Mouse (Mus musculus): ENCODE data around the gene Ifnl2. TPM values are rescaled to one million over a fixed set of nuclear protein-coding genes. Genes with fewer than 3 reads are reported as not detected.
"Not testable (repeated sequence)": the region's sequence is repeated elsewhere in the genome, so short reads cannot be mapped to it uniquely, and the experiment has no call there.

Ifnl2 gene
- not detected in 2 replicates for polyA plus RNA-seq (2012; ENCODE audit: insufficient read depth, insufficient read length, missing spikeins)

DNA sequence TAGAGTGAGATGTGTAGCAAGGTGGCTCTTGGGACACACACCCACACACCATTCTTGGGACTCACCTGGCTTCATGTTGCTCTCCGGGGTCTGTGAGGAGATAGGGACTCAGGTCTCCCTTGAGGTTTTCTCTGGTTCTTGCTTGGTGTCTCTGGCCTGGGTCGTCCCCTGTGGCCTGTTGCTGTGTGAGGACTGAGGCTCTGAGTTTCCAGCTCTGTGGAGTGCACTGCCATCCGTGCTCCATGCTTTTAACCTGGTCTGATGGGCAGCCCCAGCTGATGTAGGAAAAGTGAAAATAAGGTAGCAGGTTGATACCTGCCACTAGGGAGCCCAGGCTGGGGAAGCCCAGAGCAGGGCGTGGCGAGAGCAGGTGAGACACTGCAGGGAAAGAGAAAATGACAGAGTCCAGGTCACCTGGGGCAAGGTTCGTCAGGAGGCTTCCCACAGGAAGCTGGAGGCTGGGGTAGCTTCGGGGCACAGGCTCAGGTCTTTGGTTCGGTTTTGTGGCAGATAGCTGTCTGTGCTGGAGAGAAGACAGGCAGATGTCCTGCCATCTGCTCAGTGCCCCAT lies at the start of gene Ifnl2:
Ifnl2 (minus strand) TSS at position 51 of the 570 bp plus-strand sequence.
- H3K4me3 ChIP-seq (ENCODE audit: insufficient read depth, low read depth, low read length); H3K4me1 ChIP-seq (ENCODE audit: control insufficient read depth, insufficient read depth, insufficient read length, low read length); H3K27ac ChIP-seq (replicated peaks; ENCODE audit: low read depth, low read length): not testable (repeated sequence)

DNA sequence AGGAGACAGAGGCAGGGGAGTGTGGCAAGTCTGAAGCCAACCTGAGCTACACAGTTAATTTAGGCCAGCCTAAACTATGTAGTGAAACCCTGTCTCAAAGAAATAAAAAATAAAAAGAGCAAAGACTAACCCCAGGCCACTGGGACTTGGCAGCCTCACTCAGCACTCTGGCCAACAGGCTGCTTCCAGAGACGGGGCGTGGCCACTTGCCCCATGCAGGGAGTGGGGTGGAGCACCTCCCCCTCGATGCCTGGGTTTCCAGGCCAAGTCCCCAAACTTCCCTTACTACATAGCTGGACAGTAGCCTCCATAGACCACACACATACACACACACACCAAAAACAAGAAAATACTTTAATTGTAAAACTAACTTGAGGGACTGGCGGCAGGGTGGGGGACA lies 48.2 kb upstream of the Ifnl2 start:
- Histone ChIP-seq H3K27ac (replicated peaks; ENCODE audit: low read depth, low read length) (no peak overlapping the region), H3K4me3 (ENCODE audit: insufficient read depth, low read depth, low read length) (no peak overlapping the region), H3K4me1 (ENCODE audit: control insufficient read depth, insufficient read depth, insufficient read length, low read length) (no peaks in the 10 kb centered on the region)

DNA sequence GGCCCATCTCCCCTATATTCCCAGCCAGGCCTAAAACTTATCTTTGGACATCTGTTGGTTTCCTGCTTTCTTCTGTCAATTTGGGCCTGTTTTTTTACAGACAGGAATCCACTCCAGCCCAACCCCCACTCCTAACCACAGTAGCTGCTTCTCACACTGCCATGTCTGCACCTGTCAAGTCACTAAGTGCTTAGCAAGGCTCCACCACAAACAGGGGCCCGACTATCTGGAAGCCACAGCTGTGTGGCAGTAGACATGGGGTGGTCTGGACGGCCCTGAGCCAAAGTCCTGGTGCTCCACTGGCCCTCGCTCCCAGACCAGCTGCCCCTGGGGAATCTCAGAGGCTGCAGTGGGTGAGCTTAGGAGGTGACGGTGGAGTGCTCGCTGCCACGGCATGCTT lies 47.5 kb upstream of the Ifnl2 start:
- Histone ChIP-seq H3K4me3 (ENCODE audit: insufficient read depth, low read depth, low read length) (no peak overlapping the region), H3K4me1 (ENCODE audit: control insufficient read depth, insufficient read depth, insufficient read length, low read length) (no peaks in the 10 kb centered on the region), H3K27ac (replicated peaks; ENCODE audit: low read depth, low read length) (no peak overlapping the region)

DNA sequence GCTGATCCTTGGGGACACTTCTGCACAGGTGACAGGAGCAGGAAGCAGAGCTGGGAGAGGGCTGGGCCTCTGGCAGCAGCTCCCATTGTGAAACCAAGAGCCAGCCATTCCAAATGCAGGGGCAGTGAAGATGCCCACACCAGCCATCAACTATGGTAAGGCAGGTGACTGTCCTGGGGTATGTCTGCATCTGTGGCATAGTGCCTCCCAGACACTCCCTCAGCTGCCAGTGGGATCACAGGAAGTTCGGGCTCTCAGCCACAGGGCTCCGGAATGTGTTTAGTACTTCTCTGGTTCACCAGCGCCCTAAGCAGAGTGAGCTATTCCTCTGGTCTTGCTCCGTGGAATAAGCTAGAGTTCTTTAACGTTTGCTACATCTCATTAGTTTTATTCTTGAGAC lies 46.8 kb upstream of the Ifnl2 start:
- no peak overlapping the region for H3K27ac ChIP-seq (replicated peaks; ENCODE audit: low read depth, low read length)
- no peaks in the 10 kb centered on the region for H3K4me1 ChIP-seq (ENCODE audit: control insufficient read depth, insufficient read depth, insufficient read length, low read length)

DNA sequence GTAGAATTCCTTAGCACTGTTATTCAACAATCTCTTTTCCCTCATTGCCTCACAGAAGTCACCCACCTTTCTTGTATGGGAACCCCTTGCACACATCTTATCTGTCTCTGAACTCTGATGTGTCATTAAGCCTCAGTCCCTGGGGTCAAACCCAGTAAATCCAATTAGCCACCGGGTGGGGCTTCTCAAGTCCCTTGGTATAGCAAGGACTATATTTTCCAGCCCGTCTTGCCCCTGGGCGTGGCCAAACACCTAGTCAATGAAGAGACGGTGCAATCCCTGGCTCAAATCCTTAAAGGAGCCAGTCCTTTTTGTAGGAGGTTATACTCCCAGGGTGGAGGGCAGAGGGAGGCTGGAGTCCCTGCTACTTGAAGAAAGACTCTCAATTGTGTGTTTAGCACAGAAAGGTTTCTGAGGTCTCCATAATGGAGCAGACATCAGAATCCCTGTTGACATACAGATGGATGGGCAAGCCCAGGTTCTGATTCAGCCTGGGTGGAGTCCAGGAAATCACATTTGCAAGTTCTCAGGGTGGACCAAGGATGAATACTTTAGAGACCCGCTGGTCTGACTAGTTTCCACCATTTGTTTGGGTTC lies 45.8 kb upstream of the Ifnl2 start:
- H3K27ac ChIP-seq (replicated peaks; ENCODE audit: low read depth, low read length), result no peak overlapping the region
- no peak overlapping the region for H3K4me3 ChIP-seq (ENCODE audit: insufficient read depth, low read depth, low read length)
- no peaks in the 10 kb centered on the region for H3K4me1 ChIP-seq (ENCODE audit: control insufficient read depth, insufficient read depth, insufficient read length, low read length)

More for the DNA sequence above, 46.8 kb upstream of the Ifnl2 start:
- H3K4me3 ChIP-seq (ENCODE audit: insufficient read depth, low read depth, low read length), result no peak overlapping the region

DNA sequence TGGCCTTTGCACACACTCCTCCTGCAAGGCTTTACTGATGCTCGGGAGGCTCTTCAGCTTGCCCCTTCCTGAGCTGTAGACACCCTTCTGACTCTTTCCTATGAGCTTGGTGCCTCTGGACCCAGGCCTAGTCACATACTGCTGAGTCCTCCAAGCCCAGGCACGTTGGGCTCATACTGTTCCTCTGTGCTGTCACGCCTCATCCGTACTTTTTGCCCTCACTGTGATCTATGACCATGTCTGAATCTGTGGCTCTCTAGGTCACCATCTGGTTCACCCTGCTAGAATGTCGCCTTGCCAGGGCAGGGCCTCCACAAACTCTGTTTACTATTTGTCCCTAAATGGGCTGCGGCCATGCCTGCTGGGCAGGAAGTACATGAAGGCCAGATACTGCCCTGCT lies 42.8 kb upstream of the Ifnl2 start:
- H3K4me3 ChIP-seq (ENCODE audit: insufficient read depth, low read depth, low read length), result no peak overlapping the region
- H3K4me1 ChIP-seq (ENCODE audit: control insufficient read depth, insufficient read depth, insufficient read length, low read length), result no peaks in the 10 kb centered on the region
- no peak overlapping the region for H3K27ac ChIP-seq (replicated peaks; ENCODE audit: low read depth, low read length)

DNA sequence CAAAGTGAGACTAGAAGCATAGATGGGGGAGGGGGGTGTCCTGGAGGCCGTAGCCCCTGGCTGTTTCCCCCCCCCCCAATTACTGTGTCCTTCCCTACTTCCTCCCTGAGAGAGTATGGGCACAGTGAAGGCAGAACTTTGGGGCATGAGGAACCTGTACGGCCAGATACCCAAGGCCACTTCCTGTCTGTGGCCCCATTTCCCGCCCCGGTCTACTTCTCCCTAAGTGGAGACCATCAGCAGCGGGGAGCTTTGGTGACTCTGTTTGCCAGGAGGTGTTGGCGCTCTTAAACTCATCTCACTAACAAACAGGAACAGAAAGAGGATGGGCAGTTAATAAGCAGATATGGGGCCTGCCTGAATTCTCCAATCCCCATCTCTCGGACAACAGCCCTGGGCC lies 37.4 kb upstream of the Ifnl2 start:
- Histone ChIP-seq H3K4me1 (ENCODE audit: control insufficient read depth, insufficient read depth, insufficient read length, low read length) (no peaks in the 10 kb centered on the region), H3K27ac (replicated peaks; ENCODE audit: low read depth, low read length) (no peak overlapping the region), H3K4me3 (ENCODE audit: insufficient read depth, low read depth, low read length) (no peak overlapping the region)

DNA sequence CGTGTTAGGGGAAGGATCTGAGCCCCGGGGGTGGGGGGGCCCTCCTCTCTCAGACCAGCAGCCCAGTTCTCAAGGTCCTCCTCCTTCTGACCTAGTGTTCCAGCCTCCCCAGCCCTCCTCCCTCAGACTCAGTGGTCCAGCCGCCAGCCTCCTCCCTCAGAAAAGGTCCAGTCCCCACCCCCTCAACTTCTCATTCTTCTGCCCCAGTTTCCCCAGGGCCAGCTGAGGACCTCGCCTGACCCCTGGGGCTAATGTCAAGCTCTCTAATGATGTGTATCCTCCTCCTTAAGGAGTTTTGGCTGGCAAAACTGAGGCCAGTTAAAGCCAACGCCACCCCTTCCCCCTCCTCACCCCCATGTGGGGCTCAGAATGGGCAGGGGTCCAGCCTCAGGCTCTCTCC lies 36.9 kb upstream of the Ifnl2 start, which contains the start of gene Nccrp1:
Nccrp1 (minus strand) TSS at position 101 of the 400 bp plus-strand sequence.
- Histone ChIP-seq H3K27ac (replicated peaks; ENCODE audit: low read depth, low read length) (no peak within 1 kb of the TSS), H3K4me1 (ENCODE audit: control insufficient read depth, insufficient read depth, insufficient read length, low read length) (no peaks in the 10 kb centered on the region), H3K4me3 (ENCODE audit: insufficient read depth, low read depth, low read length) (no peak within 1 kb of the TSS)

DNA sequence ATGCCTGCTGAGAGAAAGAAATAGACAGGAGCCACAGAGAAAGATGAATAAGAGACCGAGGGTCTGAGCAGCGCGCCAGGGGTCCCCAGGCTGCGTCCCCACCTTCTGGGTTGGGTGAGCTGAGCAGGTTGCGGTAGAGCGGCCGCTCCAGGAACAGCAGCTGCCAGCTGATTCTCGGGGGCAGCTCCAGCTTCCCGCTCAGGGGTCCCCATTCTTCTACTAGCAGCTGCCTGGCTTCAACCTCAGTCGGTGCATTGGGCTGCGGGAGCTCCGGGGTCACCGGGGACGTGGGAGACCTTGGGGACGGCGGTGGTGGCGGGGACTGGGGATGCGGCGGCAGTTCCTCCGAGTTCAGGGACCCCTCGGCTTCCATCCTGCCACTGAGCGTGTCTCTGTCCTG lies 36.4 kb upstream of the Ifnl2 start:
- Histone ChIP-seq H3K4me1 (ENCODE audit: control insufficient read depth, insufficient read depth, insufficient read length, low read length) (no peaks in the 10 kb centered on the region), H3K27ac (replicated peaks; ENCODE audit: low read depth, low read length) (no peak overlapping the region), H3K4me3 (ENCODE audit: insufficient read depth, low read depth, low read length) (no peak overlapping the region)

DNA sequence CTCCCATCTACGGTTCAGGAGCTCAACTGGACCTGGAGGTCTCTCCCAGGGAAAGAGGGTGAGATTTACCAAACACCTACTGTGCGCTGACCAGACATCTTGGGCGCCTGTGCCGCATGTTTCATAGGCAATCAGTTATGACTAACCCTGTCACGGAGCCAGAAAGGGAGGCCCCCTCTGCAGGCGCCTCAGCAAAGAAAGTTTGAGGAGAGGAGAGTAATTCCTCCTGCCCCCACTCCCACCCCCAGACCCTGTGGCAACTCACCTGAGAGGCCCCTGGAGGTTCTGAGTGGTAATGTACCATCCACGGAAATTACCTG lies 35.6 kb upstream of the Ifnl2 start:
- no peaks in the 10 kb centered on the region for H3K4me1 ChIP-seq (ENCODE audit: control insufficient read depth, insufficient read depth, insufficient read length, low read length)
- H3K27ac ChIP-seq (replicated peaks; ENCODE audit: low read depth, low read length), result no peak overlapping the region
- no peak overlapping the region for H3K4me3 ChIP-seq (ENCODE audit: insufficient read depth, low read depth, low read length)

DNA sequence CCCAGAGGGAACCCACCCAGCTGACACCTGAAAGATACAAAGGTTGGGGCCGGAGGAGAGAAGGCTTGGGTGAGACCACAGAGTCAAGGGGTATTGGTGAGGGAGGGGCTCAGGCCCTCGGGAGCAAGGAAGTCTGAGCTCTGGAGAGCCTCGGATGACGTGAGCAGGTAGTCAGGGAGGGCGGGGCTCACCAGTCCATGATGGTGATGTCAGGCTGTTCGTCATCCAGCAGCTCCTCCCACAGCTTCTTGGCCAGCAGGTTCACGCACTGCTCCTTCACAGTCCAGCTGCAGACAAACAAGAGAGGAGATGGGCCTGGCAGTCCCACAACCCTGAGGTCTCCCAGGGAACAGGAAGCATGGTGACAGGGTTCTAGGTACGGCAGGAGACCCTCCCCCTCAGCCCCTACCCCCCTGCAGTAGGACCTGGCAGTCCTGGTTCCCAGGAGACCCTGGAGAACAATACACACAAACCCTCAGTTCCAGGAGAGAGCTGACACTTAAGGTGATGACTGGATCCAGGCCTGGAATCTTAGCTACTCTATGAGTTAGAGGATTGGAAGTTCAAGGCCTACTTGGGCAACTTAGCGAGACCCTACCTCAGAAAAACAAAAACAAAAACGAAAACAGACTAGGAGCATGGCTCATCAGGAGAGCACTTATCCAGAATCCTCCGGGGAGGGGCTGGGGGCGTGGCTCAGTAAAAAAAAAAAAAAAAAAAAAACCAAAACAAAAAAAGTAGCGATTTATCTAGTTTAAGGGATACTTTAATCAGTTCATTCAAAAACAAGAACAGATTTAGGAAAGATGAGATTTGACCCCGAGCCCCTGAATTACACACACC lies 35.0 kb upstream of the Ifnl2 start:
- H3K4me1 ChIP-seq (ENCODE audit: control insufficient read depth, insufficient read depth, insufficient read length, low read length), result no peaks in the 10 kb centered on the region
- H3K27ac ChIP-seq (replicated peaks; ENCODE audit: low read depth, low read length), result no peak overlapping the region
- no peak overlapping the region for H3K4me3 ChIP-seq (ENCODE audit: insufficient read depth, low read depth, low read length)

DNA sequence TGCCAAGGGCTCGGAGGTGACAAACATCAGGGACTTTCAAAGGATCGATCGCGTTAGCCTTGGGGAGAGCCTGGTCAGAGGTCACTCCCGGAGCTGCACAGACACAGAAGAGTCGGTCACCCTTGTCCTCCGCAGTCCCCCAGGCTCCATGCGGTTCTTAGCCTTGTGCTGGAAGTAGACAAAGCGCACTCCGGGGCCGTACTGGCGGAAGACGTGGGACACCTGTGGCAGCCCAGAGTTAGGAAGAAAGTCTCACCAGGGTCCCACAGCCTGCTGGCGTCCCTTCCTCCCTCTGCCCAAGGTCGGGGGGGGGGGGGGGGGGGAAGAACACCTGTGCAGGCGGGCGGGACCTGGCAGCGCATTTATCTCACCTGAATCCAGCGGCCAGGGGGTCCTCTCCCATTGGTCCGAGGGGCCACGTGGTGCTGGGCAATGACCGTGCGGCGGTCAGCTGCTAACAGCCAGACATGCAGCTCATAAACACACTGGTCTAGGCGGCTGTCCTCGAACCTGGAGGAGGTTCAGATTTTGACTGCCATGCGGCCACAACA lies 33.9 kb upstream of the Ifnl2 start:
- Histone ChIP-seq H3K4me3 (ENCODE audit: insufficient read depth, low read depth, low read length) (no peak overlapping the region), H3K27ac (replicated peaks; ENCODE audit: low read depth, low read length) (no peak overlapping the region), H3K4me1 (ENCODE audit: control insufficient read depth, insufficient read depth, insufficient read length, low read length) (no peaks in the 10 kb centered on the region)

DNA sequence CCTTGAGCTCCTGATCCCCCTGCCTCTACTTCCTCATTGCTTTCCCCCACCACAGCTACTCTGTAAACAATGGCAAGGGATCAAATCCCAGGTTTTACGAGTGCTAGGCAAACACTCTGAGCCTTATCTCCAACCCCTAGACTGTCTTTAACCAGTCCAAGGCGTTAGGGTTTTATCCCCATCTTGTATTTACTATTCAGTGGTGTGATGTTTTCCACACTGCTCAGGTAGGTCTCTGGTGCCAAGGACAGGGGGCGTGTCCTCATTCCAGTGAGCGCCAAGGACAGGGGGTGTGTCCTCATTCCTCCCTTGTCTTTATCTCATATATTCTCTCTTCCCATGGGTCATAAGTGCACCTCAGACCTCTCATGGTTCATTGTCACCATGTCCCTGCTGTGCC lies 30.3 kb upstream of the Ifnl2 start, which contains the start of gene Sycn:
Sycn (plus strand) TSS at position 360 of the 400 bp plus-strand sequence.
- no peak within 1 kb of the TSS for H3K4me3 ChIP-seq (ENCODE audit: insufficient read depth, low read depth, low read length)
- H3K4me1 ChIP-seq (ENCODE audit: control insufficient read depth, insufficient read depth, insufficient read length, low read length), result no peaks in the 10 kb centered on the region
- no peak within 1 kb of the TSS for H3K27ac ChIP-seq (replicated peaks; ENCODE audit: low read depth, low read length)

DNA sequence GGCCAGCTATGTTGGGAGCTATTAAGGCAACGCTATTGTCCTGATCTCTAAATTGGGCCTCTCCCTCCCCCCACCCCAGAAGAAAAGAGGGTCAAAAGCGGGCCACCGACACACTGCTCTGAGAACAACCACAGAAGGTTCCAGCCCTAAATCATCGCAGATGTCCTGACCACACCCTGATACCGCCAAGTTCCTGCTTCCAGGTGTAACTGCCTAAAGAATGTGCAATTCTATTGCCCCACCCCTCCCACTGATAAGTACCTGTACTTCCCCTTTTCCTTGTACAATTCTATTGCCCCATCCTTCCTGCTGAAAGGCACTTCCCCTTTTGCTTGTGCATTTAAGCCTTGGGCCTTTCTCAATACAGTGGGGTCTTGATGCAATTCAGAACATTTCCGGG lies 28.6 kb upstream of the Ifnl2 start:
- H3K4me3 ChIP-seq (ENCODE audit: insufficient read depth, low read depth, low read length); H3K4me1 ChIP-seq (ENCODE audit: control insufficient read depth, insufficient read depth, insufficient read length, low read length); H3K27ac ChIP-seq (replicated peaks; ENCODE audit: low read depth, low read length): not testable (repeated sequence)

DNA sequence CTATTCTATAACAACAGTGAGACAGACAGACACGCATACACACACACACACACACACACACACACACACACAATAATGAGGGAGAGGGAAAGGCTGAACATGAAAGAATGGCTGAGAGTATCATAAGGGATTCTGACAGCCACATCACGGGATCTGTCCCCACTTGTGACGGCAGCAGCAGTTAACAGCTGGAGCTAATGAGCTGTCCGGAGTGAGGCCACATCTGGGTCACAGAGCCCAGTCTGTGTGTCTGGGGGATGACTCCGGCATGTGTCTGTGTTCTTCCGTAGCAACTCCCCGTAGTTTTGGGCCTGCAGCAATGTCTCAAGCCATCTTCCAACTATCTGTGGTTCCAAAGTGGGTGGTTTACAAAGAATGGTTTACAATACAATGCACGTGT lies 21.8 kb upstream of the Ifnl2 start:
- no peak overlapping the region for H3K27ac ChIP-seq (replicated peaks; ENCODE audit: low read depth, low read length)
- H3K4me3 ChIP-seq (ENCODE audit: insufficient read depth, low read depth, low read length), result no peak overlapping the region
- H3K4me1 ChIP-seq (ENCODE audit: control insufficient read depth, insufficient read depth, insufficient read length, low read length), result no peaks in the 10 kb centered on the region
